In genomic region chr6:119924235-119925005, GRCm38 (mm10) we compare ENCODE assay signal across 9 mouse cellular contexts. TPM values are rescaled to one million over a fixed set of nuclear protein-coding genes. Genes with fewer than 3 reads are reported as not detected.
A peak's percentile ranks its signal among the peaks of the same experiment; 100 is the strongest.
DNase-seq lines count a peak whose midpoint lies in the region; ATAC-seq and TF ChIP-seq lines count a peak whose summit lies in the region.
"Had no signal": no experiment of that assay in that cellular context is flagged by ENCODE, and none has a peak within 500 bp of the region (broad histone marks: within the 10 kb centered on the region; RNA-seq: fewer than 3 reads in every experiment).

No protein-coding gene starts in this region.

- no peaks in the 10 kb centered on the region for H3K27me3 ChIP-seq in heart, adult 2 months (ENCODE audit: control insufficient read depth, insufficient read depth, low read length)
- no peaks in the 10 kb centered on the region for H3K27me3 ChIP-seq in heart, embryonic 12.5 days (replicated peaks)
- H3K27me3 ChIP-seq: liver, embryonic 15.5 days had no signal

- no peak for ATAC-seq in heart, embryonic 12.5 days (ENCODE audit: insufficient number of reproducible peaks, low FRiP score)
- ATAC-seq in erythroid progenitor cell, adult 5-6 weeks (replicated peaks; ENCODE audit: low FRiP score, poor library complexity, severe bottlenecking), result no peak

- TF ChIP-seq CTCF in heart, adult 2 months (IDR thresholded peaks at IDR 0.05), result peak; percentile 65
- peak; percentile 82 for TF ChIP-seq CTCF in layer of hippocampus, adult 2 months (conservative IDR thresholded peaks at IDR 0.05)

- H3K4me2 ChIP-seq in heart, embryonic 12.5 days, result no peak overlapping the region
- H3K4me2 ChIP-seq: liver, embryonic 15.5 days had no signal

- no peak overlapping the region for H3K9ac ChIP-seq in heart, adult 2 months (ENCODE audit: low read depth, low read length)
- H3K9ac ChIP-seq in heart, embryonic 12.5 days, result no peak overlapping the region
- H3K9ac ChIP-seq: liver, embryonic 15.5 days had no signal

- no peak for TF ChIP-seq POLR2A in heart, adult 2 months (IDR thresholded peaks at IDR 0.05; ENCODE audit: insufficient read depth, low read depth, low read length)

- no peaks in the 10 kb centered on the region; the same call in 1 of the 2 replicates for H3K4me1 ChIP-seq in heart, adult 2 months (ENCODE audit: control insufficient read depth, insufficient read depth, low read length)
- no peaks in the 10 kb centered on the region for H3K4me1 ChIP-seq in heart, embryonic 12.5 days (replicated peaks)
- H3K4me1 ChIP-seq: liver, embryonic 15.5 days had no signal

- DNase-seq in heart, adult 2 months, result no peak
- peak; percentile 69 for DNase-seq in 416B (ENCODE audit: low read depth)
- DNase-seq in NIH3T3 (ENCODE audit: low read depth), result peak; percentile 82
- peak; percentile 51 to 66 for DNase-seq in layer of hippocampus, adult 2 months (ENCODE audit: low spot score in 2 of 2)
- DNase-seq in right cerebral cortex, postnatal 25 days, result peak; percentile 18
- DNase-seq in thymus, postnatal 10 days (ENCODE audit: low spot score in 2 of 2), result no peak

- no peak overlapping the region for H3K27ac ChIP-seq in heart, adult 2 months
- no peak overlapping the region for H3K27ac ChIP-seq in heart, embryonic 12.5 days (ENCODE audit: poor library complexity, severe bottlenecking)
- peak overlapping the region; percentile 58; the same call in 1 of the 2 replicates for H3K27ac ChIP-seq in layer of hippocampus, adult 2 months
- H3K27ac ChIP-seq: liver, embryonic 15.5 days had no signal

- no peaks in the 10 kb centered on the region for H3K79me2 ChIP-seq in heart, adult 2 months (replicated peaks; ENCODE audit: control insufficient read depth, insufficient read depth, low read length)

- H3K9me3 ChIP-seq in heart, embryonic 12.5 days (replicated peaks), result no peaks in the 10 kb centered on the region
- H3K9me3 ChIP-seq: liver, embryonic 15.5 days had no signal

- TF ChIP-seq EP300 in heart, adult 2 months (IDR thresholded peaks at IDR 0.05; ENCODE audit: insufficient read depth, low read depth, low read length), result no peak

- intact Hi-C loops in heart, adult 2 months (cut with DNase I), result loop anchor here (2.0 to 5.0 kb wide), 2 partner anchors 132 to 432 kb away; no protein-coding TSS in a partner anchor

- H3K4me3 ChIP-seq in heart, adult 2 months, result no peak overlapping the region
- H3K4me3 ChIP-seq in heart, embryonic 12.5 days, result no peak overlapping the region
- H3K4me3 ChIP-seq in layer of hippocampus, adult 2 months, result no peak overlapping the region
- H3K4me3 ChIP-seq: liver, embryonic 15.5 days had no signal

- peaks cover 18% of the 10 kb centered on the region for H3K36me3 ChIP-seq in heart, adult 2 months (ENCODE audit: control insufficient read depth, insufficient read depth, low read length)
- H3K36me3 ChIP-seq in heart, embryonic 12.5 days, result peaks cover 90% of the 10 kb centered on the region

- 32% methylated on average over 4 of the region's 4 CpGs for WGBS in heart, adult 2 months
- WGBS in heart, embryonic 12.5 days, result 48% methylated on average over 4 of the region's 4 CpGs

RNA-seq across cellular contexts. Expression of gene Rad52, which starts 21.9 kb away (rescaled TPM):
- 10 to 100 TPM in 1 of 2 experiments, 1 to 10 TPM in 1; 7.9 to 10.8 TPM for total RNA-seq in heart, adult 2 months (2021)
- polyA plus RNA-seq in heart, adult 2 months (2012; rRNA removed), result 13.1 and 14.6 TPM in 2 replicates
- 13.5 and 15.9 TPM in 2 replicates for polyA plus RNA-seq in heart, embryonic 12.5 days (2016; fragmentation: Nextera tagmentation; extraction: Ambion mirVana)
- total RNA-seq in layer of hippocampus, adult 2 months (2021), result 10 to 100 TPM; 45.4 to 49.7 TPM
- total RNA-seq in erythroid progenitor cell, adult 5-6 weeks (2015; ENCODE audit: low replicate concordance), result 10.1 and 19.1 TPM in 2 replicates
- 7.0 and 7.3 TPM in 2 replicates for total RNA-seq in erythroid progenitor cell, adult 5-6 weeks (2017; ENCODE audit: low replicate concordance)

Comparison
In these comparisons a context has a peak if more than half of its experiments do, and no peak if none do; other contexts are left out.
1. DNase-seq: peak in 416B (single experiment), NIH3T3 (single experiment), layer of hippocampus, adult 2 months (2 of 2) and right cerebral cortex, postnatal 25 days (single experiment); none in heart, adult 2 months (0 of 2) and thymus, postnatal 10 days (0 of 2).